Mouse (Mus musculus): ENCODE results near the gene Polr3e. TPM values are rescaled to one million over a fixed set of nuclear protein-coding genes. Genes with fewer than 3 reads are reported as not detected.

Gene Polr3e
- 27.2 and 28.9 TPM in 2 replicates for polyA plus RNA-seq (2012; rRNA removed)

DNA sequence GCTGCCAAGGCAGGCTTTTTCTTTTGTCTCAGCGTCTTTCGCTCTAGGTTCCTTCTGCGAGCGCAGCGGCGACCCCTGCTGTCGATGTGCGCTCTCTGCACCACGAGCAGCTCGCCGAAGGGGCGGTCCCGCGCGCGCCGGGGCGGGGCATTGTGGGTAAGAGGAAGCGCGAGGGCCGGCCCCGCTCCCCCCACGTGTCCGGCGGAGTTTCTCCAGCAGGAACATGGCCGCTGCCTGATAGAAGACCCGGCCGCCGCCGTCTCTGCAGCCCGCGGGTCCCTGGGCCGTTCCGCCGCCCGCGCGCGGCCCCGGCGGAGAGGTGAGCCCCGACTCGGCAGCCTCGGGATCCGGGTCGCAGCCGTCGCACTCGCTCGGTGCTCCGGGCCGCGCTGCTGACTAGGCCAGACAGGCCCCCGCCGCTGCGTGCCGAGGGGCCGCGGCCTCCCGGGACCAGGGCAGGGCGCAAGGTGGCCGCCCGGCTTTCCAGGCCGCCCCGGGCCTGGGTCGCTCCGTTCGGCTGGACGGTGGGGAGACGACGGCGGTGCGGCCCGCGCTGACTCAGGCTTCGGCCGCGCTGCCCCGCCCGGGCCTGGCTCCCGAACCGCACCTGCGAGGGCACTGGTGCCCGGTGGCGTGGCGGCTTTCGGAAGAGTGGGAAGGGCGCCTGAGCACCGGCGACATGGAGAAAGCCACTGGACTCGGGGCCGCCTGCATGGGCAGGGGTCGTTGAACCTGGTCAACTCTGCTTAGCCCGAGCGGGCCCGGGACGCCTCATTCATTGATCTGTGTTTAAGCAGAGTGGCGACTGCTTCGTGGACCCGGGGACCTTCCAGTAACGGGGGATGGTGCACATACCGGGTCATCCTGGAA lies at the start of gene Polr3e:
Gene Polr3e, plus strand, starts transcription at position 153 of the 870 bp plus-strand sequence.
- peak; percentile 98 to 100 for DNase-seq
- H3K27ac ChIP-seq (ENCODE audit: insufficient read depth, low read length), result no peak within 1 kb of the TSS
- H3K4me1 ChIP-seq (ENCODE audit: control insufficient read depth, insufficient read depth, low read length), result no peaks in the 10 kb centered on the region
- WGBS, result under 1% methylated on average over 102 of the region's 102 CpGs
- no peak for TF ChIP-seq POLR2A (IDR thresholded peaks at IDR 0.05; ENCODE audit: borderline replicate concordance, insufficient read depth, low read length)
- TF ChIP-seq CTCF (IDR thresholded peaks at IDR 0.05; ENCODE audit: borderline replicate concordance, insufficient read depth, low read depth, low read length), result peak; percentile 83
- no peaks in the 10 kb centered on the region for H3K27me3 ChIP-seq (ENCODE audit: control insufficient read depth, insufficient read depth, low read length)
- H3K4me3 ChIP-seq (replicated peaks; ENCODE audit: insufficient read depth, low read depth, low read length), result peak within 1 kb of the TSS; percentile 72

DNA sequence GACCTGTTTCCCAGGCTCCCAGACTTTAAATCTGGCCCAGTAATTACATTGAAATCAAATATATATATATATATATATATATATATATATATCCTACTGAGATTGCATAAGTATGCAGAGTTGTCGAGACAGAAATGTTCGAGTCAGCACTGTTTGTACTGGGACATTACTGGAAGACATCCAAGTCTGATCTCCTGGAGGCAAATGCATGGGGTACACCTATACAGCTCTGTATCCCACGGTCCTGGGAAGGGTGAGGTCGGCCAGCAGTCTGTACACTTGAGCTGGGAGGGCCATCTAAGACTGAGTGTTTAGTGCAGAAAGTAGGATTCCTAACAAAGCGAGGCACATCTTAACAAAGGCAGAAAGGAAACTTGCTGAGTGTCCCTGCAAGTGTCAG lies 47.7 kb upstream of the Polr3e start:
- 40% methylated on average over 5 of the region's 5 CpGs for WGBS
- no peak for TF ChIP-seq POLR2A (IDR thresholded peaks at IDR 0.05; ENCODE audit: borderline replicate concordance, insufficient read depth, low read length)
- TF ChIP-seq CTCF (IDR thresholded peaks at IDR 0.05; ENCODE audit: borderline replicate concordance, insufficient read depth, low read depth, low read length), result no peak
- no peak overlapping the region for H3K4me3 ChIP-seq (replicated peaks; ENCODE audit: insufficient read depth, low read depth, low read length)
- no peak for DNase-seq
- H3K27ac ChIP-seq (ENCODE audit: insufficient read depth, low read length), result no peak overlapping the region
- no peaks in the 10 kb centered on the region for H3K27me3 ChIP-seq (ENCODE audit: control insufficient read depth, insufficient read depth, low read length)
- peaks cover 13% of the 10 kb centered on the region; the same call in 1 of the 2 replicates for H3K4me1 ChIP-seq (ENCODE audit: control insufficient read depth, insufficient read depth, low read length)

DNA sequence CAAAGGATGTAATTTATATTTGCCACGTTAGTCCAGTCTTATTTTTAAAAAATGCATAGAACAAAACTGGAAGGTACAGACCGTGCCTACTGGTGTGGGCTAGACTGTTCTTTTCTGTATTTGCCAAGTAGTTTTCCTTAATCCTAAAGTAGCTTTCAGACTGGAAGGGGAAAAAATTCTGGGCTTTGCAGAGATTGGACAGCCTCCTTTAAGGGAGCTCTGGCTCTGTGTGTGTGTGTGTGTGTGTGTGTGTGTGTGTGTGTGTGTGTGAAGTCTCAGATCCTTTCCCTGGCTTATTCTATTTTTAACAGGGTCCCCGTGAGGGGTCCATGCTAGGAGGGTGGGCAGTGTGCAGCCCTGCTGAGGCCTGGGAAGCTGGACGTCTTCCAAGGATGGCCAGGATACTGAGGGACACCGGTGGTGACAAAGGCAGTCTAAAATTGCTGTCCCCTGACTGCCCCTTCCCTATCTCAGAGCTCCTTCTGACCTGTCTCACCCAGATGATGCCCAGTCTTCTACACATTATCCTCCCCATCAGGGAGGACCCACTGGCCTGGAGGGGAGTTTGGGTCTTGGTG lies 47.0 kb upstream of the Polr3e start:
- Histone ChIP-seq H3K27ac (ENCODE audit: insufficient read depth, low read length) (no peak overlapping the region), H3K4me1 (ENCODE audit: control insufficient read depth, insufficient read depth, low read length) (peaks cover 14% of the 10 kb centered on the region; the same call in 1 of the 2 replicates)

DNA sequence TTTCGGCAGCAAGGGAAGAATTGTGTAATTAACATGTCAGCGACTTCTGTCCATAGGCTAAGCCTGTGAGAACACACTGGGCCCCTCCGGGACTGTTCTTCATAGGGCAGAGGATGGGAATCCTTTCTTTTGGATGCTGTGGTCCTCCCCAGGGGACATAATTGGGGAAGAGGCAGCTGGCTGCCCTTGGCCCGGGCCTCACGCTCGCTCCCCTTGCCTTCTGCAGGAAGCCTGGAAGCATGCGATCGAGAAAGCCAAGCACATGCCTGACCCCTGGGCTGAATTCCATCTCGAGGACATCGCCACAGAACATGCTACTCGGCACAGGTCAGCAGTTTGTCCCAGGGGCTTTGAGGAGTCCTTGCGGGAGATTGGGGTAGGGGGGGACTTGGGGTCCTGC lies 44.5 kb upstream of the Polr3e start:
- Histone ChIP-seq H3K4me1 (ENCODE audit: control insufficient read depth, insufficient read depth, low read length) (peaks cover 15% of the 10 kb centered on the region), H3K4me3 (replicated peaks; ENCODE audit: insufficient read depth, low read depth, low read length) (no peak overlapping the region), H3K27ac (ENCODE audit: insufficient read depth, low read length) (no peak overlapping the region), H3K27me3 (ENCODE audit: control insufficient read depth, insufficient read depth, low read length) (no peaks in the 10 kb centered on the region)
- WGBS, result 52% methylated on average over 12 of the region's 12 CpGs
- TF ChIP-seq POLR2A (IDR thresholded peaks at IDR 0.05; ENCODE audit: borderline replicate concordance, insufficient read depth, low read length) (no peak), CTCF (IDR thresholded peaks at IDR 0.05; ENCODE audit: borderline replicate concordance, insufficient read depth, low read depth, low read length) (no peak)
- DNase-seq, result no peak

More for the DNA sequence above, 47.0 kb upstream of the Polr3e start:
- TF ChIP-seq POLR2A (IDR thresholded peaks at IDR 0.05; ENCODE audit: borderline replicate concordance, insufficient read depth, low read length) (no peak), CTCF (IDR thresholded peaks at IDR 0.05; ENCODE audit: borderline replicate concordance, insufficient read depth, low read depth, low read length) (no peak)
- H3K4me3 ChIP-seq (replicated peaks; ENCODE audit: insufficient read depth, low read depth, low read length), result no peak overlapping the region
- WGBS, result 49% methylated on average over 5 of the region's 5 CpGs
- no peaks in the 10 kb centered on the region for H3K27me3 ChIP-seq (ENCODE audit: control insufficient read depth, insufficient read depth, low read length)
- DNase-seq, result no peak

DNA sequence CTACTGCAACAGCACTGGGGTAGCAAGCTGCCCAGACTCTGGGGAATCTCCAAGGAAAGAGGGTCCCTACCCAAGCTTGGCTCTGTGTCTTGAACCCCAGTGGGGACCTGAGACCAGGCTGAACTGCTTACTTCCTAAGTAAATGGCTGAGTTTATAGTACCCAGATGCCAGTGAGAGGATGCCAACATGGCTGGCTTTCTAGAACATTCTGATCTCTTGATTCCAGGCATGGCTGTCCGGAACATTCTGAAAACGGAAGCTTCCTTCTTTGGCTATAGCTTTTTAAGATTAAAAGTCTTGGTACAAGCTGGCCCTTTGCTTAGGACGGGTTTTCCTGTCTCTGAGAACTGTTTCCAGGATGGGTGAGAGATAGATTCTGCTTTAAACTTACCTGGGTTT lies 43.5 kb upstream of the Polr3e start:
- 88% methylated on average over 3 of the region's 3 CpGs for whole genome bisulfite sequencing
- H3K27ac ChIP-seq (ENCODE audit: insufficient read depth, low read length), result no peak overlapping the region
- DNase-seq, result no peak

DNA sequence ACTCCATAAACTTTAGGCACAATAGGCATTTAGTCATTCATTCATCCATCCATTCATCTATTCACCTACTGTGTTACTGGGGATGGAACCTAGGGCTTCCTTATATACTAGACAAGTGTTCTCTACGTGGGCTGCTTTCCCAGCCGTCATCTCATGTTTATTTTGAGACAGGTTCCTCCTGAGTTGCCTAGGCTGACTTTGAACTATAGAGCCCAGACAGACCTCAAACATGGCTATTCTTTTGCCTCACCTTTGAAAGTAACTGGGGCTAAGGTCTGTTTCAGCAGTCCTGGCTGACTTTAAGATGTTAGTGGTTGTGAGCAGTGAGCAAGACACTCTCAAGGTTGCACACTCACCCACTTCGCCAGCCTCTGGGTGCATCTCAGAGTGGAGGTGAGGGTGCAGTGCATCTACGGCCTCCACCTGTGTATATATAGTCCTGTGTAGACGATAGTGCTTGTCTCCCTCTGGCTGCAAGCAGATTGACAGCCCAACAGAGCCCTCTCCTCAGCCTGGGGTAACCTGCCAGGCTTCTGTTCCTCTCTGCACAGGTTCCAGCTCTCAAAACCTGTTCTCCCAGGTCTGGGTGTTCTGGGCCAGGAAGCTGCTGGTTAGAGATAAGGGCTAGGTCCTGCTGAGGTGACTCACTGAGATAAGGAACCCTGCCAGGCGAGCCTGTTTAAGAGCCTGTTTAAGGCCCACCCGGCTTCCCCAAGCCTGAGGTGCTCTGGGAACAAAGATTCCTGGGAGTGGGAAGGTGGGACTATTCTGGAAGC lies 42.6 kb upstream of the Polr3e start:
- Histone ChIP-seq H3K27me3 (ENCODE audit: control insufficient read depth, insufficient read depth, low read length) (no peaks in the 10 kb centered on the region), H3K4me1 (ENCODE audit: control insufficient read depth, insufficient read depth, low read length) (peaks cover 16% of the 10 kb centered on the region), H3K4me3 (replicated peaks; ENCODE audit: insufficient read depth, low read depth, low read length) (no peak overlapping the region), H3K27ac (ENCODE audit: insufficient read depth, low read length) (no peak overlapping the region)
- no peak for DNase-seq
- WGBS, result 67% methylated on average over 7 of the region's 7 CpGs
- TF ChIP-seq POLR2A (IDR thresholded peaks at IDR 0.05; ENCODE audit: borderline replicate concordance, insufficient read depth, low read length) (no peak), CTCF (IDR thresholded peaks at IDR 0.05; ENCODE audit: borderline replicate concordance, insufficient read depth, low read depth, low read length) (no peak)

More for the DNA sequence above, 43.5 kb upstream of the Polr3e start:
- no peak overlapping the region for H3K4me3 ChIP-seq (replicated peaks; ENCODE audit: insufficient read depth, low read depth, low read length)
- no peaks in the 10 kb centered on the region for H3K27me3 ChIP-seq (ENCODE audit: control insufficient read depth, insufficient read depth, low read length)
- H3K4me1 ChIP-seq (ENCODE audit: control insufficient read depth, insufficient read depth, low read length), result peaks cover 19% of the 10 kb centered on the region
- TF ChIP-seq CTCF (IDR thresholded peaks at IDR 0.05; ENCODE audit: borderline replicate concordance, insufficient read depth, low read depth, low read length), result no peak

DNA sequence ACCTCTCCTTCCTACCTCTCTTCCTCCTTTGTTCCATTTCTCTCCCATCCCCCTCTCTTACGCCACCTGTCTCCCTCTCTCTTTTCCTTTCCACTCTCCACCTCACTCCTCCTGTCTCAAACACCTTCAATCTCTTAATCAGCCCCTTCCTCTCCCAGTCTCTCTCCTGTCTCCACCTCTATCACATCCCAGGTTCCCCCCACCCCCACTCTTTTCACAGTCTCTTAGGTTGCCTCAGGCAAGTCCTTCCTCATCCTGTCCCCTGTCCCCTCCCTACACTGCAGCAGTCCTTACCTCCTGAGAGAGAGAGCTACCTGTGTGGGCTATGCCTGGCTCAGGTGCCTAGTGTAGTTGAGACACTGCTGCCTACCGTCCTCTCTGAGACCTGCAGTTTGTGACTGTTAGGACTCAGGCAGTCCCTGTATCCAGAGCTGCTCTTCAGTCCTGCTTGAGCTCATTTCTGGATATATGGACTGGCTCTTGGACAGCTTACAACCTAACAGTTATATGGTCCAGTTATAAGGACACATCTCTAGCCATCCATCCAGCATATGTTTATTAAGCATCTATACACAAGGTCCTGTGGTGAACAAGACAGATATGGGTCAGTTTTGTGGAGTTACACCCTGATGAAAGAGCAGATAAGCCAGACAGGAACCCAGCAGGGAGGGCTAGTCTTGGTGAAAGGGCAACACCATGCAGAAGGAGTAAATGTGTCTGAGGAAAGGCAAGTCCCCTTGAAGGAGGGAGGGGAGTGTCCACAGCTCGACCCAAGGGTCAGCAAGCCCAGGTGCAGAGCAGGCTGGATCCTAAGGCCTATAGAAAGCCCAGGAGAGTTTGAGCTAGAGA lies 41.8 kb upstream of the Polr3e start:
- 70% methylated on average over 3 of the region's 3 CpGs for WGBS
- no peak for TF ChIP-seq CTCF (IDR thresholded peaks at IDR 0.05; ENCODE audit: borderline replicate concordance, insufficient read depth, low read depth, low read length)
- TF ChIP-seq POLR2A (IDR thresholded peaks at IDR 0.05; ENCODE audit: borderline replicate concordance, insufficient read depth, low read length), result no peak
- DNase-seq, result no peak
- H3K27me3 ChIP-seq (ENCODE audit: control insufficient read depth, insufficient read depth, low read length), result no peaks in the 10 kb centered on the region
- H3K4me1 ChIP-seq (ENCODE audit: control insufficient read depth, insufficient read depth, low read length), result peaks cover 16% of the 10 kb centered on the region
- no peak overlapping the region for H3K4me3 ChIP-seq (replicated peaks; ENCODE audit: insufficient read depth, low read depth, low read length)
- H3K27ac ChIP-seq (ENCODE audit: insufficient read depth, low read length), result no peak overlapping the region
